Mouse (Mus musculus) liver, embryonic 14.5 days (tissue): Measurements from ENCODE around the gene Cav1. TPM values are rescaled to one million over a fixed set of nuclear protein-coding genes. Genes with fewer than 3 reads are reported as not detected.

Source experiments
- ATAC-seq: fragments of 200-750 bp; cut with Nextera tagmentation; 2 replicates; pipeline ENCODE4 v1.8.0; 2017; ENCODE audit warnings: moderate number of reproducible peaks, mild to moderate bottlenecking, moderate library complexity; ENCODE audit not compliant: insufficient read depth
- DNase-seq, 3 experiments: peaks; one replicate each; pipeline ENCODE4 v3.0.0-alpha.2; 2012 to 2013; ENCODE audit warnings: low read depth in 3 of 3, low spot score in 3 of 3
- H3K27ac ChIP-seq: fragments of 300-500 bp; sonication (generic); 2 replicates; pipeline ENCODE4 v1.5.1; 2014; ENCODE audit warnings: moderate library complexity, mild to moderate bottlenecking, control low read depth, inconsistent platforms
- H3K27me3 ChIP-seq: fragments of 300-500 bp; sonication (generic); 2 replicates; pipeline ENCODE4 v1.6.1; 2014; ENCODE audit warnings: mild to moderate bottlenecking, low read length, moderate library complexity; ENCODE audit not compliant: control insufficient read depth, insufficient read depth
- H3K36me3 ChIP-seq: fragments of 300-500 bp; sonication (generic); replicated peaks from 2 replicates; pipeline ENCODE4 v1.6.1; 2014; ENCODE audit warnings: low read depth; ENCODE audit not compliant: control insufficient read depth, insufficient read depth
- H3K4me1 ChIP-seq, 2 experiments: fragments of 200-500 bp in 1 of 2; fragments of 300-500 bp in 1 of 2; sonication (generic) in 1 of 2; replicated peaks; 2 replicates each; pipeline ENCODE4 v1.6.1; 2012 to 2014; ENCODE audit warnings: antibody characterized with exemption in 1 of 2, inconsistent platforms in 1 of 2, low read length in 1 of 2; ENCODE audit not compliant: control insufficient read depth in 2 of 2, insufficient read depth in 2 of 2
- H3K4me2 ChIP-seq: fragments of 300-500 bp; sonication (generic); 2 replicates; pipeline ENCODE4 v1.6.1; 2014; ENCODE audit warnings: low read depth, mild to moderate bottlenecking, control low read depth, moderate library complexity
- H3K4me3 ChIP-seq, 2 experiments: fragments of 200-500 bp in 1 of 2; fragments of 300-500 bp in 1 of 2; sonication (generic) in 1 of 2; 2 replicates each; pipeline ENCODE4 v1.5.1; 2012 to 2014; ENCODE audit warnings: low read depth in 2 of 2, low read length in 2 of 2, mild to moderate bottlenecking in 2 of 2, control low read depth in 1 of 2, inconsistent platforms in 1 of 2, moderate library complexity in 1 of 2; ENCODE audit not compliant: insufficient read depth in 1 of 2
- H3K9ac ChIP-seq: fragments of 300-500 bp; sonication (generic); replicated peaks from 2 replicates; pipeline ENCODE4 v1.6.1; 2014; ENCODE audit warnings: mild to moderate bottlenecking, control low read depth, moderate library complexity
- H3K9me3 ChIP-seq: fragments of 300-500 bp; sonication (generic); 2 replicates; pipeline ENCODE4 v1.6.1; 2016; ENCODE audit warnings: low read length, mixed read lengths; ENCODE audit not compliant: control insufficient read depth
- CTCF ChIP-seq: IDR thresholded peaks from 2 replicates; pipeline ENCODE4 v1.5.1; 2016; ENCODE audit warnings: antibody characterized with exemption, low read depth, control low read depth
- EP300 ChIP-seq: IDR thresholded peaks from 2 replicates; pipeline ENCODE4 v1.6.1; 2016; ENCODE audit warnings: antibody characterized with exemption, low read depth
- WGBS: fragments of 180-500 bp; shearing (Covaris S2); extraction: QIAGEN DNeasy Blood & Tissue Kit; methylation state at CpG from one replicate; pipeline ENCODE4 v1.1.7; 2014; ENCODE audit not compliant: insufficient replicate concordance; 5-methylcytosine and 5-hydroxymethylcytosine counted together
- polyA plus RNA-seq, 2 experiments: library from polyadenylated mRNA; depleted of rRNA in 1 of 2; stranded (reverse) in 1 of 2; unstranded in 1 of 2; fragments of >200 nt; fragmentation: Nextera tagmentation in 1 of 2; extraction: Ambion mirVana in 1 of 2; gene quantifications; 2 replicates each; pipeline versions ENCODE4 v1.2.1 to v1.2.3; 2012 to 2014

Cav1 gene
- polyA plus RNA-seq (2012; rRNA removed) (0.84 and 1.8 TPM in 2 replicates), polyA plus RNA-seq (2014; fragmentation: Nextera tagmentation; extraction: Ambion mirVana) (3.5 TPM in 2 replicates)

DNA sequence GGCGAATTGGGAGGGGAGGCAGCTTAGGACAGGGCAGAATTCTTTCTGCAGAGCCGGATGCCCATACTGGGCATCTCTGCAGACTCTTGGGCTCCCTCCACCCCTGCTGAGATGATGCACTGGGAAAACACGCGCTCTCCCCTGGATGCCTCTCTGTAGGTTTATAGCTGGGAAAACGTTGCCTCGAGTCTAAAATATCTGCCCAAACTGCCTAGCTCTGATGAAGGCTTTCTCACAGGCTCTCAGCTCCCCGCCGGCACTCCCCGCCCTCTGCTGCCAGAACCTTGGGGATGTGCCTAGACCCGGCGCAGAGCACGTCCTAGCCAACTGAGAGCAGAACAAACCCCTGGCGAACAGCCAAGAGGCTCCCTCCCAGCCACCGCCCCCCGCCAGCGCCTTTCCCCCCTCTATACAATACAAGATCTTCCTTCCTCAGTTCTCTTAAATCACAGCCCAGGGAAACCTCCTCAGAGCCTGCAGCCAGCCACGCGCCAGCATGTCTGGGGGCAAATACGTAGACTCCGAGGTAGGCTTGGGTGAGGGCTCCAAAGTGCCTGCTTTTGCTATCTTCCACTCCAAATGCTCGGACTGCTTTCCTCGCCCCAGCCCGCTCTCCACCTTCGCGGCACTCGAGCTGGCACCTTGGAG is at the start of gene Cav1:
Cav1 (plus strand) TSS at position 382 of the 648 bp plus-strand sequence.
- Histone ChIP-seq H3K4me2 (peak within 1 kb of the TSS; percentile 57), H3K9me3 (no peaks in the 10 kb centered on the region), H3K4me3 (peak within 1 kb of the TSS; percentile 9 to 33; a peak in 3 of 4 replicates), H3K36me3 (no peaks in the 10 kb centered on the region), H3K9ac (no peak within 1 kb of the TSS), H3K4me1 (peaks cover 0 to 8% of the 10 kb centered on the region in 2 experiments; a peak in 2 of 4 replicates), H3K27ac (no peak within 1 kb of the TSS), H3K27me3 (peaks cover 24% of the 10 kb centered on the region)
- DNase-seq (no peak), ATAC-seq (no peak)
- WGBS: 2% methylated on average over 26 of the region's 26 CpGs
- TF ChIP-seq EP300 (no peak), CTCF (no peak)

DNA sequence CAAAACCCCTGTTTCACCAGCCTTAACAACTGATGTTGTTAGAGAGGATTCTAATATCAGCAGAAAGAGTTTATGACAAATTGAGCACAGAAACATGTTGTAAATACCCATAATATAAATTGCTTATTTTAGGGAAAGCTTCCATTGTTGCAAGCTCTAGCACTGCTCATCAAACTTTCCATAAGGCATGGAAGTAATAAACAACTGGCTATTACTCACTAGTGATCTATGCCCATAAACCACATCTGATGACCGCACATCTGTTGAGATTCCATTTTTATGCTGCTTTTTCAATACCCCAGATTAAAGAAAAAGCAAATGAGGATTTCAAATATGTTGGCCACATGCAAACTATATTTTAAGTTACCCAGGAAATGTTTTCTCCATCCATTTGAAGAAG is 48.0 kb upstream of the Cav1 start:
- Histone ChIP-seq H3K4me3 (no peak overlapping the region), H3K36me3 (no peaks in the 10 kb centered on the region), H3K9me3 (no peaks in the 10 kb centered on the region), H3K4me2 (no peak overlapping the region), H3K4me1 (no peaks in the 10 kb centered on the region), H3K27me3 (no peaks in the 10 kb centered on the region), H3K27ac (no peak overlapping the region), H3K9ac (no peak overlapping the region)
- 61% methylated on average over 1 of the region's 1 CpGs for WGBS
- no peak for TF ChIP-seq CTCF
- no peak for TF ChIP-seq EP300
- DNase-seq (no peak), ATAC-seq (no peak)

DNA sequence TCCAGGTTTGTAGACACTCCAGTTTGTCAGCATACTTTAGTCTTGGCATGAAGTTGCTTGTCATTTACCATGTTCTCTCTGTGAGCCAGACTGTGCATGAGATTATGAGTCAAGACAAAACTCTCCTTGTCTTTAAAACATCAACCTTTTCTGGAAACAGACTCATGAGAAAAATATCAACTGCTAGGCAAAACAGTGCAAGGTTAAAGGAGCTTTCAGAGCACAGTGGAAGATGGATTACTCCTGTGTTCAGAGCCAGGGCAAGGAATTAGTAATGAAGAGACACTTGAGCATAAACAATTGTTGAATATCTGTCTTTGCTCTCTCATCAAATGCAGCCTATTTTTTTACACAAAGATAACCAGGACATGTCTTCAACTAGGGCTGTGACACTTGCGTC is 47.2 kb upstream of the Cav1 start:
- ATAC-seq (no peak), DNase-seq (no peak)
- no peaks in the 10 kb centered on the region for H3K4me1 ChIP-seq
- no peak overlapping the region for H3K4me2 ChIP-seq
- no peak overlapping the region for H3K27ac ChIP-seq
- WGBS: 68% methylated on average over 1 of the region's 1 CpGs
- H3K27me3 ChIP-seq: no peaks in the 10 kb centered on the region
- H3K9me3 ChIP-seq: no peaks in the 10 kb centered on the region
- no peak overlapping the region for H3K4me3 ChIP-seq
- no peak overlapping the region for H3K9ac ChIP-seq
- TF ChIP-seq CTCF (no peak), EP300 (no peak)
- no peaks in the 10 kb centered on the region for H3K36me3 ChIP-seq

- H3K36me3 ChIP-seq: no peaks in the 10 kb centered on the region
- WGBS: 42% methylated on average over 2 of the region's 2 CpGs
- no peak overlapping the region for H3K4me2 ChIP-seq
- H3K27me3 ChIP-seq: no peaks in the 10 kb centered on the region
- no peak overlapping the region for H3K9ac ChIP-seq
- no peaks in the 10 kb centered on the region for H3K9me3 ChIP-seq
- no peak overlapping the region for H3K27ac ChIP-seq
- DNase-seq (no peak), ATAC-seq (no peak)
- TF ChIP-seq CTCF (no peak), EP300 (no peak)
- H3K4me1 ChIP-seq: no peaks in the 10 kb centered on the region
- H3K4me3 ChIP-seq: no peak overlapping the region
Measured at GRCm38 (mm10) chr6:17262786-17263185, 43.3 kb upstream of the Cav1 start.

GRCm38 (mm10) chr6:17265043-17265442 is 41.1 kb upstream of the Cav1 start:
- H3K27me3 ChIP-seq: no peaks in the 10 kb centered on the region
- no peak for DNase-seq
- no peak overlapping the region for H3K4me3 ChIP-seq
- 32% methylated on average over 4 of the region's 4 CpGs for WGBS
- H3K9me3 ChIP-seq: no peaks in the 10 kb centered on the region
- no peaks in the 10 kb centered on the region for H3K36me3 ChIP-seq
- no peak overlapping the region for H3K9ac ChIP-seq
- H3K27ac ChIP-seq: no peak overlapping the region
- no peaks in the 10 kb centered on the region for H3K4me1 ChIP-seq
- no peak for ATAC-seq
- TF ChIP-seq CTCF (no peak), EP300 (no peak)
- H3K4me2 ChIP-seq: no peak overlapping the region
